Mouse (Mus musculus) kidney, postnatal 0 days (tissue): Measurements from ENCODE around the gene F2rl1. TPM values are rescaled to one million over a fixed set of nuclear protein-coding genes. Genes with fewer than 3 reads are reported as not detected.
A peak's percentile ranks its signal among the peaks of the same experiment; 100 is the strongest.

Experiments
- ATAC-seq: fragments of 200-750 bp; cut with Nextera tagmentation; replicated peaks from 2 replicates; pipeline ENCODE4 v1.8.0; 2017; ENCODE audit warnings: low read depth, moderate number of reproducible peaks, moderate TSS enrichment, moderate library complexity; ENCODE audit not compliant: low FRiP score
- DNase-seq: peaks from one replicate; pipeline ENCODE4 v3.0.0-alpha.2; 2016; ENCODE audit warnings: low spot score
- H3K27ac ChIP-seq: fragments of 300-500 bp; sonication (generic); 2 replicates; pipeline ENCODE4 v1.5.1; 2014; ENCODE audit warnings: mild to moderate bottlenecking
- H3K27me3 ChIP-seq: fragments of 300-500 bp; sonication (generic); 2 replicates; pipeline ENCODE4 v1.6.1; 2014; ENCODE audit warnings: low read length, mixed read lengths; ENCODE audit not compliant: insufficient read depth
- H3K36me3 ChIP-seq: fragments of 300-500 bp; sonication (generic); 2 replicates; pipeline ENCODE4 v1.6.1; 2014; ENCODE audit warnings: low read length, mixed read lengths; ENCODE audit not compliant: insufficient read depth
- H3K4me1 ChIP-seq: fragments of 300-500 bp; sonication (generic); replicated peaks from 2 replicates; pipeline ENCODE4 v1.6.1; 2014; ENCODE audit warnings: antibody characterized with exemption, low read length, mixed read lengths; ENCODE audit not compliant: insufficient read depth
- H3K4me2 ChIP-seq: fragments of 300-500 bp; sonication (generic); 2 replicates; pipeline ENCODE4 v1.6.1; 2014; ENCODE audit warnings: mild to moderate bottlenecking, low read length, moderate library complexity, mixed read lengths
- H3K4me3 ChIP-seq: fragments of 300-500 bp; sonication (generic); replicated peaks from 2 replicates; pipeline ENCODE4 v1.5.1; 2014; ENCODE audit warnings: low read depth, low read length
- H3K9ac ChIP-seq: fragments of 300-500 bp; sonication (generic); 2 replicates; pipeline ENCODE4 v1.6.1; 2014; ENCODE audit warnings: low read depth, low read length
- H3K9me3 ChIP-seq: fragments of 300-500 bp; sonication (generic); replicated peaks from 2 replicates; pipeline ENCODE4 v1.6.1; 2016; ENCODE audit warnings: low read length, inconsistent platforms, mixed read lengths
- CTCF ChIP-seq: IDR thresholded peaks from 2 replicates; pipeline ENCODE4 v1.5.1; 2016; ENCODE audit warnings: antibody characterized with exemption, low read depth, mild to moderate bottlenecking, moderate library complexity
- WGBS: fragments of 180-500 bp; shearing (Covaris S2); extraction: QIAGEN DNeasy Blood & Tissue Kit; methylation state at CpG from one replicate; pipeline ENCODE4 v1.1.7; 2014; 5-methylcytosine and 5-hydroxymethylcytosine counted together
- polyA plus RNA-seq: library from polyadenylated mRNA; unstranded; fragments of >200 nt; fragmentation: Nextera tagmentation; extraction: Ambion mirVana; gene quantifications from 2 replicates; pipeline ENCODE4 v1.2.1, GENCODE M21; 2015

The F2rl1 gene
- polyA plus RNA-seq, 1 experiment from 2014 or later = 10.4 TPM

GRCm38 (mm10) chr13:95548291-95548789 is 23.3 kb upstream of the F2rl1 start:
- Histone ChIP-seq H3K9me3 (no peaks in the 10 kb centered on the region), H3K9ac (no peak overlapping the region), H3K36me3 (no peaks in the 10 kb centered on the region), H3K27me3 (no peaks in the 10 kb centered on the region), H3K4me2 (peak overlapping the region; percentile 52), H3K4me3 (peak overlapping the region; percentile 20; the same call in 1 of the 2 replicates), H3K4me1 (peaks cover 28% of the 10 kb centered on the region), H3K27ac (no peak overlapping the region)
- WGBS = 11% methylated on average over 20 of the region's 20 CpGs
- TF ChIP-seq CTCF = no peak
- DNase-seq (peak; percentile 58), ATAC-seq (no peak)

GRCm38 (mm10) chr13:95547090-95547611 is 22.1 kb upstream of the F2rl1 start:
- no peak overlapping the region for H3K9ac ChIP-seq
- no peaks in the 10 kb centered on the region for H3K36me3 ChIP-seq
- ATAC-seq (peak; percentile 56; the same call in 1 of the 2 replicates), DNase-seq (peak; percentile 83)
- H3K4me3 ChIP-seq = no peak overlapping the region
- 24% methylated on average over 12 of the region's 12 CpGs for WGBS
- no peaks in the 10 kb centered on the region for H3K9me3 ChIP-seq
- H3K27ac ChIP-seq = 0 out of 2 replicates have a peak overlapping the region, but pooled peaks have one; percentile 11
- H3K4me1 ChIP-seq = peaks cover 28% of the 10 kb centered on the region
- no peaks in the 10 kb centered on the region for H3K27me3 ChIP-seq
- TF ChIP-seq CTCF = no peak
- peak overlapping the region; percentile 26; the same call in 1 of the 2 replicates for H3K4me2 ChIP-seq

GRCm38 (mm10) chr13:95546251-95546650 is 21.2 kb upstream of the F2rl1 start:
- WGBS = 54% methylated on average over 6 of the region's 6 CpGs
- H3K36me3 ChIP-seq = no peaks in the 10 kb centered on the region
- H3K4me3 ChIP-seq = no peak overlapping the region
- H3K27ac ChIP-seq = 0 out of 2 replicates have a peak overlapping the region, but pooled peaks have one; percentile 6
- no peaks in the 10 kb centered on the region for H3K27me3 ChIP-seq
- no peak for ATAC-seq
- H3K4me2 ChIP-seq = no peak overlapping the region
- H3K9me3 ChIP-seq = no peaks in the 10 kb centered on the region
- no peak for TF ChIP-seq CTCF
- DNase-seq = peak; percentile 11
- no peak overlapping the region for H3K9ac ChIP-seq
- peaks cover 28% of the 10 kb centered on the region for H3K4me1 ChIP-seq

GRCm38 (mm10) chr13:95545729-95546186 is 20.7 kb upstream of the F2rl1 start:
- 47% methylated on average over 7 of the region's 7 CpGs for WGBS
- TF ChIP-seq CTCF = no peak
- Histone ChIP-seq H3K9ac (no peak overlapping the region), H3K4me1 (peaks cover 28% of the 10 kb centered on the region), H3K27me3 (no peaks in the 10 kb centered on the region), H3K27ac (no peak overlapping the region), H3K4me2 (no peak overlapping the region), H3K4me3 (no peak overlapping the region), H3K9me3 (no peaks in the 10 kb centered on the region), H3K36me3 (no peaks in the 10 kb centered on the region)
- peak; percentile 76 for DNase-seq
- ATAC-seq = peak; percentile 65

- no peaks in the 10 kb centered on the region for H3K9me3 ChIP-seq
- no peak overlapping the region for H3K9ac ChIP-seq
- H3K4me1 ChIP-seq = peaks cover 14% of the 10 kb centered on the region
- DNase-seq (no peak), ATAC-seq (no peak)
- no peaks in the 10 kb centered on the region for H3K36me3 ChIP-seq
- no peak overlapping the region for H3K4me3 ChIP-seq
- H3K27ac ChIP-seq = no peak overlapping the region
- no peaks in the 10 kb centered on the region for H3K27me3 ChIP-seq
- H3K4me2 ChIP-seq = no peak overlapping the region
- no peak for TF ChIP-seq CTCF
- WGBS = 68% methylated on average over 5 of the region's 5 CpGs
These were observed 13.0 kb upstream of the F2rl1 start for GRCm38 (mm10) chr13:95538021-95538420.

GRCm38 (mm10) chr13:95536117-95536493 is 11.1 kb upstream of the F2rl1 start:
- 56% methylated on average over 5 of the region's 5 CpGs for WGBS

More at GRCm38 (mm10) chr13:95536117-95536493, 11.1 kb upstream of the F2rl1 start:
- ATAC-seq (no peak), DNase-seq (no peak)
- no peak overlapping the region for H3K27ac ChIP-seq
- no peak overlapping the region for H3K4me3 ChIP-seq
- H3K27me3 ChIP-seq = no peaks in the 10 kb centered on the region
- H3K9me3 ChIP-seq = no peaks in the 10 kb centered on the region
- no peaks in the 10 kb centered on the region for H3K36me3 ChIP-seq
- no peak overlapping the region for H3K9ac ChIP-seq
- peaks cover 14% of the 10 kb centered on the region for H3K4me1 ChIP-seq
- no peak for TF ChIP-seq CTCF
- H3K4me2 ChIP-seq = no peak overlapping the region
